Mouse (Mus musculus) intestine, embryonic 15.5 days (tissue): ENCODE measurements around the gene Ppil1. TPM values are rescaled to one million over a fixed set of nuclear protein-coding genes. Genes with fewer than 3 reads are reported as not detected.
"Not testable (repeated sequence)": the region's sequence is repeated elsewhere in the genome, so short reads cannot be mapped to it uniquely, and the experiment has no call there.

Source experiments
- ATAC-seq: fragments of 200-750 bp; cut with Nextera tagmentation; 2 replicates; pipeline ENCODE4 v1.8.0; 2017; ENCODE audit warnings: moderate TSS enrichment, moderate library complexity
- H3K27ac ChIP-seq: fragments of 300-500 bp; sonication (generic); 2 replicates; pipeline ENCODE4 v1.5.1; 2015; ENCODE audit warnings: mild to moderate bottlenecking, inconsistent platforms
- H3K27me3 ChIP-seq: fragments of 300-500 bp; sonication (generic); replicated peaks from 2 replicates; pipeline ENCODE4 v1.6.1; 2015; ENCODE audit warnings: inconsistent platforms
- H3K36me3 ChIP-seq: fragments of 300-500 bp; sonication (generic); 2 replicates; pipeline ENCODE4 v1.6.1; 2015; ENCODE audit warnings: inconsistent platforms
- H3K4me1 ChIP-seq: fragments of 300-500 bp; sonication (generic); replicated peaks from 2 replicates; pipeline ENCODE4 v1.6.1; 2015; ENCODE audit warnings: inconsistent platforms
- H3K4me2 ChIP-seq: fragments of 300-500 bp; sonication (generic); replicated peaks from 2 replicates; pipeline ENCODE4 v1.6.1; 2015; ENCODE audit warnings: mild to moderate bottlenecking, inconsistent platforms
- H3K4me3 ChIP-seq: fragments of 300-500 bp; sonication (generic); replicated peaks from 2 replicates; pipeline ENCODE4 v1.5.1; 2015; ENCODE audit warnings: inconsistent platforms
- H3K9ac ChIP-seq: fragments of 300-500 bp; sonication (generic); 2 replicates; pipeline ENCODE4 v1.6.1; 2015; ENCODE audit warnings: inconsistent platforms
- H3K9me3 ChIP-seq: fragments of 300-500 bp; sonication (generic); 2 replicates; pipeline ENCODE4 v1.6.1; 2016; ENCODE audit warnings: inconsistent platforms
- WGBS: fragments of 180-500 bp; shearing (Covaris S2); methylation state at CpG from one replicate; pipeline ENCODE4 v1.1.7; 2015; 5-methylcytosine and 5-hydroxymethylcytosine counted together
- polyA plus RNA-seq: library from polyadenylated mRNA; unstranded; fragments of >200 nt; fragmentation: Nextera tagmentation; extraction: Ambion mirVana; gene quantifications from 2 replicates; pipeline ENCODE4 v1.2.1, GENCODE M21; 2015

Gene Ppil1
- polyA plus RNA-seq, 1 experiment from 2014 or later: 157 TPM

DNA sequence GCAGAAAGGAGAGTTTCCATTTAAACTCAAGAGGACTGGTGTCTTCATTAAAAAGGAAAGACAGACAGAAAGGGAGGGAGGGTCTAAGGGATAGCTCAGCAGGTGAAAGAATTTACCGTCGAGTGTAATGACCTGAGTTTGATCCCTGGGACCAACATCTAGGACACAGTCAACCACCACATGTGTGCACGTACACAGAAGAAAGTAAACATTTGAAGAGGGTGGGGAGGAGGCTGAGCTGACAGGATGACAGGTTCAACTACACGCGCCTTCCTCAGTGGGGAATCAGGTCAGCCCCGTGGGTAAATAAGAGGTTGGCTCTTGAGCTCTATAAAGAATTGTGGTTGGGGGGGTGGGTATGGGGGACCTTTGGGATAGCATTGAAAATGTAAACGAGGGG, 9.2 kb upstream of the Ppil1 start:
- no peak for ATAC-seq
- H3K4me2 ChIP-seq: no peak overlapping the region
- H3K9me3 ChIP-seq: no peaks in the 10 kb centered on the region
- H3K27me3 ChIP-seq: no peaks in the 10 kb centered on the region
- H3K4me1 ChIP-seq: 0 out of 2 replicates have a peak, but pooled peaks cover 7% of the 10 kb centered on the region
- no peaks in the 10 kb centered on the region for H3K36me3 ChIP-seq
- WGBS: 69% methylated on average over 7 of the region's 7 CpGs
- H3K27ac ChIP-seq: no peak overlapping the region
- H3K4me3 ChIP-seq: no peak overlapping the region
- no peak overlapping the region for H3K9ac ChIP-seq

- Histone ChIP-seq H3K4me2 (peak overlapping the region; percentile 60), H3K36me3 (no peaks in the 10 kb centered on the region), H3K27ac (no peak overlapping the region), H3K4me3 (no peak overlapping the region), H3K9ac (no peak overlapping the region), H3K4me1 (0 out of 2 replicates have a peak, but pooled peaks cover 7% of the 10 kb centered on the region), H3K9me3 (no peaks in the 10 kb centered on the region), H3K27me3 (no peaks in the 10 kb centered on the region)
- WGBS: 91% methylated on average over 9 of the region's 9 CpGs
- ATAC-seq: no peak
These were observed 6.2 kb upstream of the Ppil1 start for GRCm38 (mm10) chr17:29270148-29270698.

DNA sequence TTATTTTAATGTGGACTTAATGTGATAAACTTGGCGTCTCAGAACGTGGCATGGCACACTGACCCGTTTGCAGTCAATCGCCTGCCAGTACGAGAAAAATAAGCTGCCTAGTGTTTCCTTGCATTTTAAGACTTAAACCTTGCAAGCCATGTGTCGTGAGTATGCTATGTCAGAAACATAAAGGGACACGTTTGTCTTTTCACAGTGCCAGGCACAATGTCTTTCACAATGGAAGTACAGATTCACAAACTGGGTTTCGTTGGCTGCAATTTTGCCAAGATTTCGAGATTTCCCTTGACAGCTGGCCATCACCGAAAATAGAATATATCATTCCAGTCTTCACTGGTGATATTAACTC, 5.3 kb upstream of the Ppil1 start:
- peak overlapping the region; percentile 60 for H3K4me2 ChIP-seq
- H3K4me3 ChIP-seq: peak overlapping the region; percentile 82
- 16% methylated on average over 10 of the region's 10 CpGs for WGBS
- H3K27me3 ChIP-seq: no peaks in the 10 kb centered on the region
- H3K4me1 ChIP-seq: peaks cover 10% of the 10 kb centered on the region
- no peak for ATAC-seq
- H3K9me3 ChIP-seq: no peaks in the 10 kb centered on the region
- H3K36me3 ChIP-seq: no peaks in the 10 kb centered on the region
- peak overlapping the region; percentile 92 for H3K9ac ChIP-seq
- H3K27ac ChIP-seq: peak overlapping the region; percentile 94

GRCm38 (mm10) chr17:29268682-29269348, 4.8 kb upstream of the Ppil1 start, which contains the start of gene BC004004:
Gene BC004004 (plus strand): TSS chr17:29268788.
- H3K4me1 ChIP-seq: peaks cover 9% of the 10 kb centered on the region
- no peaks in the 10 kb centered on the region for H3K9me3 ChIP-seq
- H3K36me3 ChIP-seq: no peaks in the 10 kb centered on the region
- peak; percentile 92 for ATAC-seq
- 0% methylated on average over 63 of the region's 63 CpGs for WGBS
- H3K27ac ChIP-seq: peak within 1 kb of the TSS; percentile 94
- peak within 1 kb of the TSS; percentile 82 for H3K4me3 ChIP-seq
- H3K27me3 ChIP-seq: no peaks in the 10 kb centered on the region
- H3K9ac ChIP-seq: peak within 1 kb of the TSS; percentile 92
- peak within 1 kb of the TSS; percentile 60 for H3K4me2 ChIP-seq

DNA sequence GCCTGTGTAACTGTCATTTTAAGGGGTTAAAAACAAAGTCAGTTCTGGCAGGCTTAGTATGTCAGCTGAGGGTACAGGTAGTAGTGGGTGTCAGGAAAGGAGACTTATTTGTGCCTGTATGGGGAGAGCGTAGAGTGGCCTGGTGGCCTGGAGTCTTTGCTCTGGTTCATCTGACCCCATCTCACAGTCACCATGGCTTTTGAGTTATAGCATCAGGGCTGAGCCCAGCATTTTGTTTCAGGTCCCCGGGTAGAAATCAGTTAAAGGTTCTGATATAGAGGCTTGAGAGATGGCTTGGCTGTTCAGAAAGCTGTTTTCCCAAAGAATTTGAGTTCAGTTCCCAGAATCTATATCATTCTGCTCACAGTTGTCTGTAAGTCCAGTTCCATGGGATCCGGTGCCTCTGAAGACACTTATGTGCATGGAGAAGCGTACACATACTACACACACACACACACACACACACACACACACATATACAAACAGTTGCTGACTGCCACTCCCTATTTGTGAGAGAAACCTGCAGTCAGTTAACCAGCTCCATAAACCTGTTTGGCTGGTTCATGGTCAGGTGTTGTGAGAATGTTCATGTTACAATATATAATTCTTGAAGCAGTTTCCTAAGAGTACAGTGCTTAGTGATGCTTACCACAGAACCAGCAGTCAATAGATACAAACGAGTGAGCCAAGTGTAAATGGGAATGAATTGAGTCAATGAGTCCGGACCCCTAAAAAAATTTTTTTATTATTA, 4.1 kb upstream of the Ppil1 start:
- H3K4me2 ChIP-seq: peak overlapping the region; percentile 60
- H3K9me3 ChIP-seq: no peaks in the 10 kb centered on the region
- H3K36me3 ChIP-seq: no peaks in the 10 kb centered on the region
- H3K4me3 ChIP-seq: peak overlapping the region; percentile 82
- WGBS: 49% methylated on average over 6 of the region's 6 CpGs
- H3K27me3 ChIP-seq: no peaks in the 10 kb centered on the region
- H3K9ac ChIP-seq: peak overlapping the region; percentile 92; the same call in 1 of the 2 replicates
- peaks cover 8% of the 10 kb centered on the region for H3K4me1 ChIP-seq
- peak overlapping the region; percentile 59 for H3K27ac ChIP-seq
- ATAC-seq: peak; percentile 56

GRCm38 (mm10) chr17:29267040-29267439, 3.1 kb upstream of the Ppil1 start:
- not testable (repeated sequence) for H3K27ac ChIP-seq, H3K27me3 ChIP-seq, H3K9me3 ChIP-seq, H3K9ac ChIP-seq, ATAC-seq, H3K36me3 ChIP-seq, H3K4me2 ChIP-seq, H3K4me3 ChIP-seq
- 86% methylated on average over 2 of the region's 2 CpGs for WGBS
- H3K4me1 ChIP-seq: peaks cover 15% of the 10 kb centered on the region

- no peak overlapping the region for H3K4me3 ChIP-seq
- peak overlapping the region; percentile 81 for H3K9ac ChIP-seq
- 0 out of 2 replicates have a peak, but pooled peaks cover 4% of the 10 kb centered on the region for H3K36me3 ChIP-seq
- H3K4me1 ChIP-seq: peaks cover 29% of the 10 kb centered on the region
- H3K9me3 ChIP-seq: no peaks in the 10 kb centered on the region
- ATAC-seq: no peak
- H3K27me3 ChIP-seq: no peaks in the 10 kb centered on the region
- H3K27ac ChIP-seq: peak overlapping the region; percentile 99
- 79% methylated on average over 5 of the region's 5 CpGs for WGBS
- peak overlapping the region; percentile 74 for H3K4me2 ChIP-seq
These were observed 774 bp upstream of the Ppil1 start for GRCm38 (mm10) chr17:29264760-29265159.

DNA sequence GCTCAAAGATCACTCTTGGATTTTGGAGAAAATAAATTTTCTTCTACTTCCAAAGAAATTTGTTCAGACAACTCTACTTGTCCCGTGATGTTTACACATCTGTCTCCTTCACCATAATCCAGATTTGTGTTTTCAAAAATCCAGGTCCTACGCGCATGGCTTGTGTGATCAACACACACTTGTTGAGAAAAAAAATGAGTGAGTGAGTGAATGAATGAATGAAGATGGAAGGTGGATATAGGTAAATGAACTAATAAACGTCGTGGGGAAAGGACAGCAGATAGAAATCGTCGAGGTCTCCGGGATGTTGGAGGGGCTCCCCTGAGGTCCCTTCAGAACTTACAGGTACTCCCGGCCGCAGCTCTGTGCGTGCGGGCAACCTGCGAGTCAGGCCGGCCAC, 569 bp downstream of the Ppil1 start:
- H3K27ac ChIP-seq: peak overlapping the region; percentile 99
- peaks cover 31% of the 10 kb centered on the region for H3K4me1 ChIP-seq
- under 1% methylated on average over 14 of the region's 14 CpGs for WGBS
- H3K4me2 ChIP-seq: peak overlapping the region; percentile 74
- peak; percentile 16 for ATAC-seq
- peak overlapping the region; percentile 81 for H3K9ac ChIP-seq
- H3K27me3 ChIP-seq: no peaks in the 10 kb centered on the region
- H3K9me3 ChIP-seq: no peaks in the 10 kb centered on the region
- peak overlapping the region; percentile 90 for H3K4me3 ChIP-seq
- H3K36me3 ChIP-seq: peaks cover 5% of the 10 kb centered on the region

GRCm38 (mm10) chr17:29262259-29262649, 1.7 kb downstream of the Ppil1 start:
- WGBS: 51% methylated on average over 2 of the region's 2 CpGs

GRCm38 (mm10) chr17:29261603-29262258, 2.3 kb downstream of the Ppil1 start:
- H3K4me1 ChIP-seq: peaks cover 37% of the 10 kb centered on the region

More at GRCm38 (mm10) chr17:29262259-29262649, 1.7 kb downstream of the Ppil1 start:
- Histone ChIP-seq H3K9ac (0 out of 2 replicates have a peak overlapping the region, but pooled peaks have one; percentile 11), H3K36me3 (peaks cover 16% of the 10 kb centered on the region), H3K27ac (no peak overlapping the region), H3K27me3 (no peaks in the 10 kb centered on the region), H3K9me3 (no peaks in the 10 kb centered on the region), H3K4me2 (peak overlapping the region; percentile 74), H3K4me1 (peaks cover 37% of the 10 kb centered on the region), H3K4me3 (peak overlapping the region; percentile 90; the same call in 1 of the 2 replicates)
- no peak for ATAC-seq

GRCm38 (mm10) chr17:29260501-29260900, 3.5 kb downstream of the Ppil1 start:
- Histone ChIP-seq H3K9ac (no peak overlapping the region), H3K4me3 (no peak overlapping the region), H3K4me1 (peaks cover 37% of the 10 kb centered on the region), H3K9me3 (no peaks in the 10 kb centered on the region), H3K27ac (no peak overlapping the region), H3K27me3 (no peaks in the 10 kb centered on the region), H3K36me3 (peaks cover 26% of the 10 kb centered on the region), H3K4me2 (no peak overlapping the region)
- WGBS: 89% methylated on average over 15 of the region's 15 CpGs
- no peak for ATAC-seq

More at GRCm38 (mm10) chr17:29261603-29262258, 2.3 kb downstream of the Ppil1 start:
- Histone ChIP-seq H3K9ac (0 out of 2 replicates have a peak overlapping the region, but pooled peaks have one; percentile 11), H3K4me3 (no peak overlapping the region; the same call in 1 of the 2 replicates), H3K9me3 (no peaks in the 10 kb centered on the region), H3K36me3 (peaks cover 20% of the 10 kb centered on the region), H3K27me3 (no peaks in the 10 kb centered on the region), H3K4me2 (peak overlapping the region; percentile 74), H3K27ac (peak overlapping the region; percentile 17; the same call in 1 of the 2 replicates)
- ATAC-seq: no peak
- WGBS: 85% methylated on average over 22 of the region's 22 CpGs

DNA sequence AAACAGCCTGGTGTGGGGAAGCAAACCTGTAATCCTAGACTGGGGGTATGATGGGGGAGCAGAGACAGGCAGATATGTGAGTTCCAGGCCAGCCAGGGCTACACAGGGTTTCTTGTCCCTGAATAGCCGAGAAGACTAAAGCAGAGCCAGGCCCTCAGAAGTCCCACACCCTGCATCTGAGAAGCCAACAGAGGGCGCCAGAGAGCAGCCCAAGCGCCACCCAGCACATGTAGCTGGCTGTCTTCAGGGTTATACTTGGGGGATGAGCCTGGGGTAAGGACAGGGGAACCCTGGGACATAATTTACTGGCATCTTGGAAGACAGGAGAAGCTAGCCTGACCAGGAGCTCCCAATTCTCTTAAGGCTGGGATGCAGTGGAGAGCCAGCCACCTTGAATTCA, 4.5 kb downstream of the Ppil1 start:
- peaks cover 35% of the 10 kb centered on the region for H3K4me1 ChIP-seq
- H3K4me2 ChIP-seq: no peak overlapping the region
- H3K9me3 ChIP-seq: no peaks in the 10 kb centered on the region
- WGBS: 7% methylated on average over 3 of the region's 3 CpGs
- peak; percentile 46; the same call in 1 of the 2 replicates for ATAC-seq
- no peak overlapping the region for H3K9ac ChIP-seq
- H3K27me3 ChIP-seq: no peaks in the 10 kb centered on the region
- peaks cover 26% of the 10 kb centered on the region for H3K36me3 ChIP-seq
- H3K4me3 ChIP-seq: no peak overlapping the region
- no peak overlapping the region for H3K27ac ChIP-seq
